Mouse (Mus musculus): ENCODE results near the gene Pak4.
"Not testable (repeated sequence)": the region's sequence is repeated elsewhere in the genome, so short reads cannot be mapped to it uniquely, and the experiment has no call there.

Pak4 gene

DNA sequence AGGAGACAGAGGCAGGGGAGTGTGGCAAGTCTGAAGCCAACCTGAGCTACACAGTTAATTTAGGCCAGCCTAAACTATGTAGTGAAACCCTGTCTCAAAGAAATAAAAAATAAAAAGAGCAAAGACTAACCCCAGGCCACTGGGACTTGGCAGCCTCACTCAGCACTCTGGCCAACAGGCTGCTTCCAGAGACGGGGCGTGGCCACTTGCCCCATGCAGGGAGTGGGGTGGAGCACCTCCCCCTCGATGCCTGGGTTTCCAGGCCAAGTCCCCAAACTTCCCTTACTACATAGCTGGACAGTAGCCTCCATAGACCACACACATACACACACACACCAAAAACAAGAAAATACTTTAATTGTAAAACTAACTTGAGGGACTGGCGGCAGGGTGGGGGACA lies 39.5 kb downstream of the Pak4 start:
- no peak for DNase-seq

GRCm38 (mm10) chr7:28557708-28558107 lies 40.3 kb downstream of the Pak4 start:
- DNase-seq, result peak; percentile 93

- no peak for DNase-seq
Measured at GRCm38 (mm10) chr7:28557069-28557468, 40.9 kb downstream of the Pak4 start.

GRCm38 (mm10) chr7:28555939-28556535 lies 41.9 kb downstream of the Pak4 start:
- no peak for DNase-seq

- no peak for DNase-seq
Measured at GRCm38 (mm10) chr7:28553076-28553475, 44.9 kb downstream of the Pak4 start.

GRCm38 (mm10) chr7:28547628-28548027 lies 50.4 kb downstream of the Pak4 start:
- DNase-seq, result no peak

- DNase-seq, result no peak
Measured at GRCm38 (mm10) chr7:28547154-28547553, 50.8 kb downstream of the Pak4 start, which contains the start of gene Nccrp1. Gene Nccrp1, minus strand, starts transcription at chr7:28547254.

- no peak for DNase-seq
Measured at GRCm38 (mm10) chr7:28546649-28547048, 51.3 kb downstream of the Pak4 start.

GRCm38 (mm10) chr7:28545891-28546210 lies 52.1 kb downstream of the Pak4 start:
- no peak for DNase-seq

- no peak for DNase-seq
Measured at GRCm38 (mm10) chr7:28545048-28545890, 52.7 kb downstream of the Pak4 start.

DNA sequence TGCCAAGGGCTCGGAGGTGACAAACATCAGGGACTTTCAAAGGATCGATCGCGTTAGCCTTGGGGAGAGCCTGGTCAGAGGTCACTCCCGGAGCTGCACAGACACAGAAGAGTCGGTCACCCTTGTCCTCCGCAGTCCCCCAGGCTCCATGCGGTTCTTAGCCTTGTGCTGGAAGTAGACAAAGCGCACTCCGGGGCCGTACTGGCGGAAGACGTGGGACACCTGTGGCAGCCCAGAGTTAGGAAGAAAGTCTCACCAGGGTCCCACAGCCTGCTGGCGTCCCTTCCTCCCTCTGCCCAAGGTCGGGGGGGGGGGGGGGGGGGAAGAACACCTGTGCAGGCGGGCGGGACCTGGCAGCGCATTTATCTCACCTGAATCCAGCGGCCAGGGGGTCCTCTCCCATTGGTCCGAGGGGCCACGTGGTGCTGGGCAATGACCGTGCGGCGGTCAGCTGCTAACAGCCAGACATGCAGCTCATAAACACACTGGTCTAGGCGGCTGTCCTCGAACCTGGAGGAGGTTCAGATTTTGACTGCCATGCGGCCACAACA lies 53.9 kb downstream of the Pak4 start:
- no peak for DNase-seq

- no peak for DNase-seq
Measured at GRCm38 (mm10) chr7:28540526-28540925, 57.5 kb downstream of the Pak4 start, which contains the start of gene Sycn. Gene Sycn, plus strand, starts transcription at chr7:28540885.

- DNase-seq, result not testable (repeated sequence)
Measured at GRCm38 (mm10) chr7:28538886-28539285, 59.1 kb downstream of the Pak4 start.

- DNase-seq, result no peak
Measured at GRCm38 (mm10) chr7:28532005-28532404, 66.0 kb downstream of the Pak4 start.

DNA sequence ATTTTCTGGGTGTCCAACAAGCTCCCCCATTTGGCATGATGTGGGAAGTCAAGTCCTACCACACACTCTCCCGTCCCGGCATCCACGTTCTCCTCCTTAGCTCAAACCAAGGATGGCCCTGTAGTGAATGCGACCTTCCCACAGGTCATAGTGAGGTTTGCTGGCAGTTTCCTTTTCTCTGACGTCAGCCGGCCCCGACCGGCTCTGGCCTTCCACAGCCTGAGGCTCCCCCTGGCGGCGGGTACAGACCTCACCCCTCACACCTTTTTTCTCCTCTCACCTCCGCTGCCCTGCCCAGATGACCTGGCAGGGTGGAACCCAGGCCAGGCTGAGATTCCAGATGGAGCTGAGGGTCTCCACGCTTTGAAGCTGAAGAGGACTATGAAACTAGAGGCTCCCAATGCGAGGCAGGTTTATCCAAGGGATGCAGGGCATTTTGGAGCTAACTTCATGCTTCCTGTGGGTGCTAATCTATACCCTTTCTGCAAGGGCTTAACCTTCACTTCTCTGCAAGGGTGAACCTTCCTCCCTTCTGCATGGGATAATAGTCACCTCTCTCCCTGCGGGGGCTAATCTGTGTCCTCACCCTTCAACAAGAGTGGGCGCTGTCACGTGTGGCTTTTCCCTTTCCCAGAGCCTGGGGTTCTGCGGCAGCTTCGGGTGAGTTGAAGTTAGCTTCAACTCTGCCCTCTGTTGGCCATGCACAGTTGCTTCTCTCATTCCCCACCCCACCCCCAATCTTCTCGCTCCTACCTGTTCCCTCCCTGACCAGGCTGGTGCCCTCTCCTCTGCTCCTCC lies 69.9 kb downstream of the Pak4 start:
- DNase-seq, result peak; percentile 93

GRCm38 (mm10) chr7:28522536-28522935 lies 75.4 kb downstream of the Pak4 start, which contains the start of gene Ifnl3:
Gene Ifnl3, plus strand, starts transcription at chr7:28522836.
- DNase-seq, result not testable (repeated sequence)

GRCm38 (mm10) chr7:28511441-28511840 lies 86.5 kb downstream of the Pak4 start:
- DNase-seq, result no peak

DNA sequence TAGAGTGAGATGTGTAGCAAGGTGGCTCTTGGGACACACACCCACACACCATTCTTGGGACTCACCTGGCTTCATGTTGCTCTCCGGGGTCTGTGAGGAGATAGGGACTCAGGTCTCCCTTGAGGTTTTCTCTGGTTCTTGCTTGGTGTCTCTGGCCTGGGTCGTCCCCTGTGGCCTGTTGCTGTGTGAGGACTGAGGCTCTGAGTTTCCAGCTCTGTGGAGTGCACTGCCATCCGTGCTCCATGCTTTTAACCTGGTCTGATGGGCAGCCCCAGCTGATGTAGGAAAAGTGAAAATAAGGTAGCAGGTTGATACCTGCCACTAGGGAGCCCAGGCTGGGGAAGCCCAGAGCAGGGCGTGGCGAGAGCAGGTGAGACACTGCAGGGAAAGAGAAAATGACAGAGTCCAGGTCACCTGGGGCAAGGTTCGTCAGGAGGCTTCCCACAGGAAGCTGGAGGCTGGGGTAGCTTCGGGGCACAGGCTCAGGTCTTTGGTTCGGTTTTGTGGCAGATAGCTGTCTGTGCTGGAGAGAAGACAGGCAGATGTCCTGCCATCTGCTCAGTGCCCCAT lies 87.5 kb downstream of the Pak4 start, which contains the start of gene Ifnl2:
Gene Ifnl2, minus strand, starts transcription at position 51 of the 570 bp plus-strand sequence.
- not testable (repeated sequence) for DNase-seq

GRCm38 (mm10) chr7:28509121-28509520 lies 88.9 kb downstream of the Pak4 start:
- not testable (repeated sequence) for DNase-seq
